Mouse (Mus musculus): ENCODE results near the gene Fbxl5.

The Fbxl5 gene

DNA sequence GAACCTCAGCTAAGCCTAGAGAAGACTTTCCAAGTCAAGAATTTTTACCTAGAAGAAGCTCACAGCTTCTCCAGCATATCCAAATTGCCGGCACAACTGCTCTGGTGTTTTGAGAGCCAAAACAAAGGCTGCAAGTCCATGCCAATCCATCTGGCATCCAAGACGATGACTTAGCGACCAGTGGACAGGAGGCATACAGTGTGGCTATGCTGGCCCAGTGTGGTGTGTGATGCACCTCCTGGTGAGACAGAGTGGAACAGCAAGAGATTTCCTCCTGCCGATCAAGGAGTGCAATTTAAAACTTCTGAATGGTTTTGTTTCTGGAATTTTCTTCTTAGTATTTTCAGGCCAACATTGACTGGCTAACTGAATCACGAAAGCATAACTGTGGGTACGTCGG, 15.2 kb upstream of the Fbxl5 start:
- in situ Hi-C loops (cut with MboI, MseI), result loop anchor here (5.0 kb wide), 2 partner anchors 44 to 51 kb away; no protein-coding TSS in a partner anchor

- in situ Hi-C loops (cut with MboI, MseI), result no loop called here
Observed at GRCm38 (mm10) chr5:43827366-43827765, 5.9 kb upstream of the Fbxl5 start.

- in situ Hi-C loops (cut with MboI, MseI), result no loop called here
Observed at GRCm38 (mm10) chr5:43826883-43827282, 5.4 kb upstream of the Fbxl5 start.

GRCm38 (mm10) chr5:43824580-43824979, 3.1 kb upstream of the Fbxl5 start:
- in situ Hi-C loops (cut with MboI, MseI), result no loop called here

- in situ Hi-C loops (cut with MboI, MseI), result no loop called here
Observed at GRCm38 (mm10) chr5:43822824-43823223, 1.4 kb upstream of the Fbxl5 start.

DNA sequence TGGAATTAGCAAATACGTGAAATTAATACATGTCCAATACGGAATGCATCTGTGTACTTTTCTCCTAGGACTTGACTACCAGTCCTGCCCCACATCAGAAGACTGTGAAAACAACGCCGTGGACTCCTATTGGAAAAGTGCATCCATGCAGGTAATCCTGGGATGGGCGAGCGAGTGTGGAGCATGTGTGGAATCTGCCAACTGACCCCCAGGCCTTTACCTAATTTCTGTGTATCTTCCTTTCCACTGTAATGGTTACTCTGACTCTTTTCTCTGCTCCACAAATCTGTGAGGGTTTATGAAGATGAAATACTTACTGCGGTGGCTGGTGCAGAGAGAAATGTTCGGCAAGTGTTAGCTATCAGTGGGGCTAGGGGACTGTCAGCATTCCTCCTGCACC, 761 bp upstream of the Fbxl5 start:
- in situ Hi-C loops (cut with MboI, MseI), result no loop called here

GRCm38 (mm10) chr5:43820785-43821184, 653 bp downstream of the Fbxl5 start:
- in situ Hi-C loops (cut with MboI, MseI), result no loop called here

- in situ Hi-C loops (cut with MboI, MseI), result loop anchor here (5.0 kb wide), 1 partner anchor 351 kb away; no protein-coding TSS in a partner anchor
Observed at GRCm38 (mm10) chr5:43818695-43819094, 2.7 kb downstream of the Fbxl5 start, which contains the start of gene Bst1. Bst1 (plus strand) TSS chr5:43818885.

- in situ Hi-C loops (cut with MboI, MseI), result loop anchor here (5.0 kb wide), 1 partner anchor 348 kb away; no protein-coding TSS in a partner anchor
Observed at GRCm38 (mm10) chr5:43815769-43816168, 5.7 kb downstream of the Fbxl5 start.

GRCm38 (mm10) chr5:43814536-43814935, 6.9 kb downstream of the Fbxl5 start:
- in situ Hi-C loops (cut with MboI, MseI), result no loop called here

DNA sequence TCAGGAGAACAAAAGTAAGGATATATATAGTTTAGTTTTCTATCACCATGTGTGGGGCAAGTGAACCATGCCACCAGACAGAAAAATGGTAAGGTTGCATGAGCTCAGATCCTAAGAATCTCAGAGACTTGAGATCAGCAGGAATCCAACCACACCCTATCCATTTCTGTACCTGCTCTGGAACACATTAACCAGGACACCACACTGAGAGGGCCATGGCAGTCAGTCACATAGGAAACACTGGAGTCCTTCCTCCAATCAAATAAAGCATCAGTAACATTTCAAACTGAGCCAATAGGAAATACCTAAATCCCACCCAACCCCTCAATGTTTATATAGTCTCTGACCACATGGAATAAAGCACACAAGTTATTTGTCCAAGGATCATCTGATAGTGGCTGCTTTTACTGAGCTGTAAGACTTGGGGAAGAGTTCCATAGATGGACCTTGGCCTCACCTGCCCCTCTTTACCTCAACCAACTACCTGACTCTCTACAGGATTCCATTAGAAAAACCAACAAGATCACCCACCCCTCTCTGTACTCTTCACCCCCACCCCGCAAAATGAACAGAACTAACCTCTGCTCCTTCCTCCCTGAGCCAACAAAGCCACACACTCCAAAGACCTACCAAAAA, 10.9 kb downstream of the Fbxl5 start:
- in situ Hi-C loops (cut with MboI, MseI), result no loop called here

DNA sequence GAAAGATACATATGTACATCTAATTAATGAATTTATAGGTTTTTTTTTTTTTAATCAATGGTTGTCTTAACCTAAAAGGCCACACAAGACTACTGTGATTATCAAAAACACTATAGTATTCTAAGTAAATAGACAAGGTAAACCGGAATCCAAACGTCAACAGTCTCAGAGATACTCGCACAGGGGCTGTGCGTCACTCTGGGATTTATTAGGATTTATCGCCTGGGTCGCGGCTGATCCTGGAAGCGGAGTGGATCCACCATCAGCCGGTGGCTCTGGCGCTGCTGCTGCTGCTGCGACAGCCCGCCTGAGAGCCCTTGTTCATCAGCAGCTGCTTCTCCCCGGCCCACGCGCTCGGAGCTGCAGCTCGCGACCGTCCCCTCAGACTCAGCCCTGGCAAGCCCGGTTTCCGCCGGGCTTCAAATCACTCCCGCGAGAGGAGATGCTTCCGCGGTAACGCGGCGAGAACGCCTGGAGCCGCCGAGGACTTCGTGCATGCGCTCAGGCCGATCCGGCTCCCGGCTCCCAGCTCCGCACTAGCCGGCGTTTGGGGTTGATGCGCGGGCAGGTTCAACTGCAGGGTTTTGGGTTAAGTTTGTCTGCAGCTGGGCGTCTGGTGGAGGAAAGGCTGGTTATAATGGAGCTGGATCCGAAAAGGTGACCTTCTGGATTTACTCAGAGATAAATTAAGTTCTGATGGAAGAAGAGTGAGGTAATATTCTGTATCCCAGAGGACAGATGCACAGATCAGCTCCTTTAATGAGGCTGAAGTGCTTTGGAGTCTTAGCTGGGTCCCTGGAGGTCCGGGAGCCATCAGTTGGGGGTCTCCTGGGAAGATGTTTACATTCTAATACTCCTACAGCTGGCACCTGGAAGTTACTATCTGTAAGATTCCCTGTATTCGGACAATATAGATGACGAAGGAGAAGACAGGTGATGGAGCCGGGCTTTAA, 13.4 kb downstream of the Fbxl5 start:
- in situ Hi-C loops (cut with MboI, MseI), result loop anchor here (5.0 kb wide), 1 partner anchor 361 kb away; no protein-coding TSS in a partner anchor

GRCm38 (mm10) chr5:43806914-43807313, 14.5 kb downstream of the Fbxl5 start:
- in situ Hi-C loops (cut with MboI, MseI), result loop anchor here (5.0 kb wide), 1 partner anchor 360 kb away; no protein-coding TSS in a partner anchor

- in situ Hi-C loops (cut with MboI, MseI), result loop anchor here (5.0 kb wide), 1 partner anchor 359 kb away; no protein-coding TSS in a partner anchor
Observed at GRCm38 (mm10) chr5:43806340-43806739, 15.1 kb downstream of the Fbxl5 start.

- in situ Hi-C loops (cut with MboI, MseI), result loop anchor here (5.0 kb wide), 1 partner anchor 358 kb away; no protein-coding TSS in a partner anchor
Observed at GRCm38 (mm10) chr5:43805401-43805800, 16.0 kb downstream of the Fbxl5 start.

GRCm38 (mm10) chr5:43801798-43802197, 19.6 kb downstream of the Fbxl5 start:
- in situ Hi-C loops (cut with MboI, MseI), result no loop called here

DNA sequence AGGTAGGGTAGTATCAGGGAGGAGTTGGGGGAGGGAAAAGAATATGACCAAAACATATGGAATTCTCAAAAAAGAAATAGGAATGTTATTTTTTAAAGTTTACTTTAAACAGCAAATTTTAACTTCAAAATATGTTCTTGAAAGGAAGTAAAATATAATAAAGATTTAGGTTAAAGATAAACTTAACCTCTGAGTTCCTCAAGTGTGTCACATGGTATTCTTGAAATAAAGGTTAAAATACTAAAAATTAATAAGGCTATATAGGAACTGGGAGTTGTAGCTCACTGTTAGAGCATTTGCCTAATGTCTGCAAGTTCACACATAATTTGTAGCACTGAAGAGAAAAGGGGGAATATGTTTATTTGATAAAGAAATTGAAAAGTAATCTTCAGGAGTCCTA, 20.2 kb downstream of the Fbxl5 start:
- in situ Hi-C loops (cut with MboI, MseI), result no loop called here

DNA sequence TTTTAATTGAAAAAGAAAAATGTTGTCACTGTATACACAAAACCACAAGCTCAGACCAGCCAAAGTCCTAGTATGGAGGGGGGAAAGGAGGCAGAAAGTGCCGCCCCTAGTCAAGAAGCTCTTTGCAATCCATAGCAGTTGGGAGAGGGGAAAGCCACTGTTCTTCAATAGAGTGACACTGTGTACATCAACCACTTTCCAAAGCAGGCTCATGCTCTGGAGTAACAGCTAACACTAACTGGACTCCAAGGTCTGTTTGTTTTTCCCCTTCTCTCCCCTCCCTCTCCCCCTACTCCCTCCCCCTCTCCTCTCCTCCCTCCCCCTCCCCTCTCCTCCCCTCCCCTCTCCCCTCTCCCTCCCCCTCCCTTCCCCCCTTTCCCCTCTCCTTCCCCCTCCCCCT, 20.7 kb downstream of the Fbxl5 start:
- in situ Hi-C loops (cut with MboI, MseI), result no loop called here

- in situ Hi-C loops (cut with MboI, MseI), result loop anchor here (25.0 kb wide), 1 partner anchor 562 kb away; the partner anchor contains the start of gene Cpeb2
Observed at GRCm38 (mm10) chr5:43799530-43799929, 21.9 kb downstream of the Fbxl5 start.

- in situ Hi-C loops (cut with MboI, MseI), result loop anchor here (5.0 to 25.0 kb wide), 2 partner anchors 45 to 555 kb away; partner anchors contain the start of gene Cpeb2
Observed at GRCm38 (mm10) chr5:43792354-43792753, 29.1 kb downstream of the Fbxl5 start.

GRCm38 (mm10) chr5:43787976-43788752, 33.3 kb downstream of the Fbxl5 start:
- in situ Hi-C loops (cut with MboI, MseI), result loop anchor here (25.0 kb wide), 1 partner anchor 551 kb away; the partner anchor contains the start of gene Cpeb2
